7 mouse cellular contexts compared by ENCODE assay signal in the genomic region with DNA sequence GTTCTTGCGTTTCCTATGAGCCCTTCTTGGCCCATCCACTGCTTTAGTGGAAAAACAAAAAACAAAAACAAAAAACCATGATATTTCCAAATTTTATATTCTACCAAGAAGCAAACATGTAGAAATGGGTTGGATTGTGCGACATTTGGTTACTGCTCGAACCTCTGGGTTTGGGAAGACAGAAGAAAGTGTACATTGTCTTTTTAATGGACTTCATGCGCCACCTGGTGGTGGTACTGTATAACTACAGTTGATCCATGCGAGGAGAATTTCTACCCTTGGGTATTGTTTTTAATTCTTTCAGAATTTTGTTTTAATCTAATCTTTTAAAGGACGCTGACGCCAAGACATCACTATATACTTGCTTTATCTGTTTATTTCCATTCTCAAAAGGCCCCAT.
DNase-seq lines count a peak whose midpoint lies in the region; ATAC-seq and TF ChIP-seq lines count a peak whose summit lies in the region.

No protein-coding gene starts in this region.

- TF ChIP-seq CTCF in G1E (IDR thresholded peaks at IDR 0.05; ENCODE audit: low read depth, low read length) = peak; percentile 35; the same call in 1 of the 2 replicates
- TF ChIP-seq CTCF in brain, embryonic 14.5 days (IDR thresholded peaks at IDR 0.05; ENCODE audit: borderline replicate concordance, extremely low read depth, insufficient read depth, insufficient read length) = peak; percentile 65; the same call in 1 of the 2 replicates

- no peak for ATAC-seq in G1E (ENCODE audit: extremely low read depth, insufficient number of reproducible peaks, low FRiP score, poor library complexity, severe bottlenecking)
- 0 out of 2 replicates have a peak, but pooled peaks have one; percentile 37 for ATAC-seq in erythroid progenitor cell, adult 5-6 weeks (replicated peaks; ENCODE audit: low FRiP score, poor library complexity, severe bottlenecking)

- H3K4me3 ChIP-seq in G1E (ENCODE audit: low read depth, low read length) = no peak overlapping the region

- peaks cover 9% of the 10 kb centered on the region for H3K27me3 ChIP-seq in G1E (ENCODE audit: insufficient read depth, low read length)

- peak; percentile 74 to 79 for DNase-seq in layer of hippocampus, postnatal 10 days (ENCODE audit: low spot score in 2 of 2)
- no peak for DNase-seq in layer of hippocampus, adult 9-10 months (ENCODE audit: low spot score)
- peak; percentile 14 for DNase-seq in G1E (ENCODE audit: low spot score)
- peak; percentile 85 for DNase-seq in brain, embryonic 14.5 days (ENCODE audit: low read depth)
- peak; percentile 51 to 73 for DNase-seq in left cerebral cortex, postnatal 25 days (ENCODE audit: low spot score in 2 of 2)
- DNase-seq in ovary, postnatal 14 days (ENCODE audit: low spot score) = peak; percentile 54

- TF ChIP-seq POLR2A in brain, embryonic 14.5 days (IDR thresholded peaks at IDR 0.05; ENCODE audit: borderline replicate concordance, extremely low read depth, insufficient read depth, insufficient read length, poor library complexity, severe bottlenecking) = no peak

- no peaks in the 10 kb centered on the region for H3K4me1 ChIP-seq in G1E (ENCODE audit: insufficient read depth, low read depth, low read length)

- H3K9me3 ChIP-seq in G1E (replicated peaks) = no peaks in the 10 kb centered on the region

- no peaks in the 10 kb centered on the region for H3K36me3 ChIP-seq in G1E (replicated peaks)

- intact Hi-C loops in left cerebral cortex, postnatal 25 days (cut with DNase I) = loop anchor here (1.0 to 5.0 kb wide), 3 partner anchors 376 to 703 kb away; no protein-coding TSS in a partner anchor
